Mouse (Mus musculus) gastrocnemius, postnatal 14 days (tissue): Measurements from ENCODE around the gene Hs6st2. TPM values are rescaled to one million over a fixed set of nuclear protein-coding genes. Genes with fewer than 3 reads are reported as not detected.

ENCODE experiments used
- DNase-seq: peaks from one replicate; pipeline ENCODE4 v3.0.0; 2021; ENCODE audit warnings: mixed read lengths
- intact Hi-C: fragments of 180-260 bp; cut with DNase I; formaldehyde crosslinking; loops from one replicate; pipeline ENCODE4 v1.15.1; 2025; ENCODE audit warnings: low total_unique reads
- total RNA-seq, 2 experiments: library from RNA; stranded (reverse); gene quantifications; 2 replicates each; pipeline ENCODE4 v1.2.3; 2021

Gene Hs6st2
- total RNA-seq, 2 experiments from 2014 or later: 11.7 to 20.9 TPM

DNA sequence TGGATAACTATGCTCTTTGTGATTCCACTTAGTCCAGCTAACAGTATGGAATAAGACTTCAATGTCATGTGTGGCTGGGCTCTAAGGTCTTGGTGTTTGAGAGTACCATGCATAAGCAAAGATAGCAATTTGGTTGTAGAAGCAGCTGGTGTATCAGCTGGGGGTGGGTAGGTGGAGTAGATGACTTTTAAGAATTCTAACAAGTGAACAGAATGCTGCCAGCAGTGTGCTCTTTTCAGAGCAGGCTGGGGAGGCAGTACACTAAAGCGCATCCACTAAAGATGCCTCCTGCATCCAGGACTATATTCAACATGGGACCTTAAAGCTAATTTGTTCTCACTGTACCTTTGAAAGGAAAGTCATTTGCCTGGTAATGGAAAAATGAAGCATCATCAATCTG is 88.9 kb downstream of the Hs6st2 start:
- intact Hi-C loops: no loop called here
- DNase-seq: no peak

DNA sequence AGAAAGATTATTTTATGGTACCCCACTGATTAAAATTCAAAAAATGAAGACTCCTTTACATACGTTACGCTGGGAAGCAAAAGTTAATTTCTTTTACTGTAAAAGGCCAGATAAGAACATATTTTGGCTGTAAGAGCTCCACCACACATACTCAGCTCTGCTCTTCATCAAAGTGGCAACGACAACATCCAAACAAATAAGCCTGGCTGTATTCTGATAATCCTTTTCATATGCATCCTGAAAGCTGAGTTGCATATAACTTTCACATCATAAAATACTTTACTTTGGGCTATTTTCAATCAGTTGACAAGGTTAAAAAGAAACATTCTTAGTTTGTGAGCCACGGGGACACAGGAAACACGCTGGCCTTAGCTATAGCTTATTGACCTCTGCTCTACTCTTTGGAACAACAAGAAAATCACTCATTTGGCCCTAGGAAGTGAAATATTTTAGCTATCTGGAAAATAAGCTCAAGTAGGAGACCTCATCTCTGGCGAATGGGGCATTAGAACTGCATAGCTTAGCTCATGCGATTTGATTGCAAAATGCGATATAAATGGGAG is 91.1 kb downstream of the Hs6st2 start:
- no peak for DNase-seq
- intact Hi-C loops: no loop called here

DNA sequence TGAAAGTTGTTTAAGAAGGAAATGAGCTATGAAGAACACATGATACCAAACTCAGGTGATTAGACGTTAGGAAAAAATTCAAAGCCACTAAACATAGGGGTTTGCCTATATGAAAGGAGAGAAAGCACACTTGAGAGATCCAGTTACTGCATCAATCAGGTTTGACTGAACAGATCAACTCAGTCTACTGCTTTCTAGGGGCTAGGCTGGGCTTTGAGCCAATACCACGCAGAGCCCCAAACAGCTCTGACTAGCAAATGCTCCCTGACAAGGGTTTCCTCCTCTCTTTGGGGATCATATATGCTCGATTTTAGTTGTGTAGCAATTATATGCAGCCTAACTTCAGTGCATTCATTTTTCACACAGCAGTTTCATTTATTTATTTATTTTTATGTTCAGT is 96.2 kb downstream of the Hs6st2 start:
- intact Hi-C loops: no loop called here

DNA sequence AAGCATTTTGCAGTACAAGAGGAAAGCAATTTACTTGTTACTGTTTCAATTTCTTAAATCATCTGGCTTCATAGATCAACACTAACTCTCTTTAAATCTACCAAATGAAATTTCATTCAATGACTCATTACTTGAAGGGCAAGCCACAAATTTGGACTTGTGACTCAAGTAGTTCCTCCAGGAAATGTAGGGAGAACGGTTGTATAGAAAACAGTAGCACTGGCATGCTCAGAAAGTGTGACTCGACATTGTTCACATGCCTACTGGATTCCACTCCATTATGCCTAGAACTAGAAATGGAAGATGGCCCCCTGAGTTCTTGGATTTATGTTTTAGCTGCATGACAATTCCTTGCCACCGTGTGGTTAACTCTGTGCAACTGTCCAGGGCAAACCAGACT is 100.0 kb downstream of the Hs6st2 start:
- no peak for DNase-seq
- intact Hi-C loops: no loop called here

More for the DNA sequence above, 96.2 kb downstream of the Hs6st2 start:
- no peak for DNase-seq

DNA sequence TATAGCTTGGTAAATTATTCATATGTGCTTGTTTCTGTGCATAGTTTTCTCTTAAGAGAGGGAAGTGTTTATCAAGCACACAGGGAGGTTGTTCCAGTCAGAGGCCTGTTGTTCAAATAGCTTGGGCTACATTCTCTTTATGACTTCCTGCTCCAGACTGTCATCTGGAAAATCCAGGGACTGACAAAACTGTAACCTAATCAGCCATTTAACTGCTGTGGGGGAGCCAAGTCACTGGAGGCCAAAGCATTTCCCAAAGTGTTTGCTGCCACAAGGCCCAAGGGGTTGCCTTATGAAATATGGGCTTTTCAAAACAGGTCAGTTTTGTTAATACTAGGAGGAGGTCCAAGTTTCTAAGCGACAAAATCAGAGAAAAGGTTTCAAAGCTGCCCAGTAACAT is 119.8 kb downstream of the Hs6st2 start:
- no peak for DNase-seq
- intact Hi-C loops: no loop called here

DNA sequence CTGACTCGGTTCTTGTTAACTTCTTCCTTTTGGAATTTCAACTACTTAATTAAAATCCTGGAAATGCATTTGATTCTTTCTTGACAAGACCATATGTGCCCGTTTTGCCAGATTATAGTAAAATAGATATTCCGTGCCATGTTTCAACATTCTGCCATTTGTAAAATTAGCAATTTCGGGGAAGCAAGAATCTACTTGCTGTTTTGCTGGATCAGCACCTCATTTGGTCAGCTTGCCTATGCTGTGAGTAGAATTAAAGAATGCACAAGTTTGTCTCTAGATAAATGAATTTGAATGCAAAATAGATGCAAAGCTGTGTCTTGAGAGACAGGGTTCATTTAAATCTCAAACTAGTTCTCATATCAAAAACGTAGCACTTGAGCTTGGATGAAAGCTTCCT is 142.0 kb downstream of the Hs6st2 start:
- intact Hi-C loops: no loop called here
- DNase-seq: no peak

DNA sequence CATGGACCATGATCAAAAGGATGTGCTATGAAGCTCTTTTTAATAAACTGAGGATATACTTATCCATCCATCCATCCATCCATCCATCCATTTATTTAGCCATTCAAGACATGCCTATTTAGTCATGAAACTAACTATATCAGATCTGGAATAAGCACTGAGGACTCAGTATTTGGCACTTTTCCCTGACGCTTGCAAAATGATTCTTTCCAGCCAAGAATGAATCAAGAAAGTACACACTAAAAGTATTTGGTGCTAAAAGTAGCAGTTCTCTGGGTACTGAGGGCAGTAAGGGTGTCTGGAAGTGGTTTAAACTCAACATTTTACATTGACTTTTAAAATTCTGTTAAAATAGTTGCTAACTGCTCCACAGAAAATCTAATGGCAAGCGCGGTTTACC is 144.6 kb downstream of the Hs6st2 start:
- DNase-seq: no peak
- intact Hi-C loops: no loop called here

DNA sequence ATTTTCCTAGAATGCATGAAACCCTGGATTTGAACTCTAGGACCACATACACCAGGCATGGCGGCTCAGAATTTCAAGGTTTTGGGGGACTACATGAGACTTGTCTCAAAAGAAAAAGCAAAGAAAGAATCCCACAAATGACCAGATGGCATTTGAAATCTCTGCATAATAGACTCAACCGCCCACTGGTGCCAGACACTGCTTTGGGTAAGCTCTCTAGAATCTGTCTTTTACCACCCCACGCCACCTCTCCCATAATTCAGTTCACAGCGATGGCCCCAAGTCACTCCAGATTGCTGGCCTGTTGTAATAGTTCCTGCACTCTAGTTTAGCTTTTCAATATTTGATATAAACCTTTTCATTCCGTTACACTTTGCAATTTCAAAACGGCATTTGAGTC is 146.4 kb downstream of the Hs6st2 start:
- no peak for DNase-seq
- intact Hi-C loops: no loop called here

DNA sequence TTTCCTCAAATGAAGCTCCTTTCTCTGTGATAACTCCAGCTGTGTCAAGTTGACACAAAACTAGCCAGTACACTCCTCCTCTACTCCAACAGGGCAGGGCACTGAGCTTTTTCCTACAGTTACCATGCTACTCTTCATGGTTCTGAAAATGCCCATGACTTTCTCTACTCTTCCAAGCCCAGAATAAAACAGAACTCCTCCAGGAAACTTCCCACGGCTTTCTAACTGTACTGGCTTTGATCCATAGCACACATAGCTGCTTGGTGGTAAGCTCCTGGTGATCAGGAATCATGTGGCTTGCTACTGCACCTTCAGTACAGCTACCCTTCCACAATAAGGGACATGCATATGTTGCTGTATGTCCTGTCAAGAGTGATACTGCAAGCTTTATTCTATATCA is 150.5 kb downstream of the Hs6st2 start:
- no peak for DNase-seq
- intact Hi-C loops: no loop called here

DNA sequence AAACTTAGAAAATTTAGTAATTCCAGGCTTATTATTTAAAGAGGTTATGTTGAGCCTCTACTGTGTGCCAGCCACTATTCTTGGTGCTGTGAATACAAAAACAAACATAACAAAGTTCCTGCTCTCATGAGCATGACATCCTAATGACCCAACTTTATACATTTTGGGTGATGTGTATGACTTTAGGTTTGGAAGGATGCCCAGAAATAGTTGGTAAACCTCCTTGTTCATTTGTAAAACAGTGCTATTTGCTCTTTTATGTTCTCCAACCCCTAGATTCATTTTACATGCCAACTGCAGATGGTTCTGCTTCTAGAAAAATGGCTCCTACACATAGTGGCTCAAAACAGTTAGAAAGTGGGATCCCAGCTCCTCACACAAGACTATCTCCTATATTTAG is 153.1 kb downstream of the Hs6st2 start:
- intact Hi-C loops: no loop called here
- DNase-seq: no peak

DNA sequence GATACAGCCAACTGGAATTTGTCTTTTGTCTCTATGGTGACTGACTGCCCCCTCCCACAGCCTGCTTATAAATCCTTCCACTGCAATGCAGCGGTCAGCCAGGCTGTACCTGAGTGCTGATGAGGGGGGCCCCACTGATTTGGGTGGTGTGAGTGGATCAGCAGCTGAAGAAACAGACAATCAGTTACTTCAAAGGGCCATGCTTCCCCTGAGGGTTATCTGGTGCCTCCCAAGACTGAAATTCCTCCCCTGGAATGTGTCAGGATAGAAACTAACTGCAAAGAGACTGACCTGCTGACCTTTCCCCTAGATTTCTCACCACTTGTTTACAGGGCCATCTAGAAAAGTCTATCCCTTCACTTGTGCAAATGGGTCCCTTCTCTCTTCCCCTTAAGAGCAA is 166.8 kb downstream of the Hs6st2 start:
- no peak for DNase-seq
- intact Hi-C loops: no loop called here

DNA sequence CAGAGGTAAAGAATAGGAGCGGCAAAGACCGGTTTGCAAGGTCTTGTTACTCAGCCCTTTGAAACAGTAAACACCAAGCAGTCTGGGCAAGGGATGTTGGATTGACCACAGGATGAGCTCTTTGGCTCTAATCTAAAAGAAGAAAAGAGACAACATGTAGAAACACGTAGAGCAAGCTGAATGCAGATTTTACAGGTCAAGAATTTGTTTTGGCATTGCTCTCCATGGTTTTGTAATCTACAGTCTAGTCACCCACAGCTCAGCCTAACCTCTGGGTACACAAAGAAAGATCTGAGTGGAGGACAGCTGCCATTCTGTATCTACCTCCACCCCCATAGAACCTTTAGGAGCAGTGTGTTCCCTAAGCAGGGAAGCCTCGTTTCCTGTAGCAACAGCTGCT is 175.1 kb downstream of the Hs6st2 start:
- DNase-seq: no peak
- intact Hi-C loops: no loop called here

DNA sequence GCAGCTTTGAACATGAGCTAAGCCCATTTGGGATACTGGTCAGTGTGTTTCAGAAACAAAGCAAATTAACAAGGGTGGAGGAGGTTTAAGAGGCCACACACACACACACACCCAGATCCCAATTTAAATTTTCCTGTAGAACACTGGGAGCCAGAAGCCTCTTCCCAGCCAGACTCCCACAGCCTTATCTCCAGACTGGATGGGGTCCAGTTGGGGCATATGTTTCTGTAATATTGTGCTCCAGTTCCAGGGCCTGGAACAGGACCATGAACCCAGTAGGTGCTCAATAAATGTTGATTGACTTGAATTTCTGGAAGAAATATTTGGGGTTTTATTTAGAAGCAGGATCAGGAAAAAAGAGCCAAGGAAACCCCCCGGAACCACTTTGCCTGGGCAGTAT is 176.0 kb downstream of the Hs6st2 start:
- DNase-seq: no peak
- intact Hi-C loops: no loop called here

DNA sequence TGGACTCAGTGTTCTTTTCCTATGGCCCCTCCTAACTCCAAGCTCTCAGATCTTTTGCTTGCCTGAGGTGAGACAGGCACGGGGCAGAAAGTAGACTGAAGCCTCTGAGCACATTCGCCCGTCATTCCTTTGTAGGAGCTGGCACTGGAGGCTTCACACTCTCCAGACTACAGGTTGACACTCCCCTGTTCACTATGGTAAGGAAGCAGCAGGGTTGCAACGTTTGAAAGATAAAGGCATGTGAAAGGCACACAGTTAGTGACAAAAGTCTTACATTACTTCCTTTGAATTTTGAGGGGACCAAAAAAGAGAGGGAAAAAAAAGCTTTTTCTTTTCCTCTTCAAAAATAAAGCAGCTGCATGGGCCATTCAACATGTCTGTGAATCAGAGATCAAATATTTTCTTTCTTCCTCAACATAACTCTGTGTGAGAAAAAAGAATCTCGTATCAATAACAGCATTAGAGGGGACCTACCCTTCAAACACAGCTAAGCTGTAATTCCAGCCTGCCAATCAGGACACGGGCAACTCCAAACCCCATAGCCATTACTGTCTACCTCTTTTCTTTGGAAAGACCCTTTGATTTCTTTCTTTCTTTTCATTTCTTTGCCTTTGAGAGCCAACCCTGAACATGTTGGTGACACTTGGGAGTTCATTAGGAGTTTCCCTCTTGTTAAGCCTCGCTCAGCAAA is 177.7 kb downstream of the Hs6st2 start:
- DNase-seq: no peak
- intact Hi-C loops: no loop called here

DNA sequence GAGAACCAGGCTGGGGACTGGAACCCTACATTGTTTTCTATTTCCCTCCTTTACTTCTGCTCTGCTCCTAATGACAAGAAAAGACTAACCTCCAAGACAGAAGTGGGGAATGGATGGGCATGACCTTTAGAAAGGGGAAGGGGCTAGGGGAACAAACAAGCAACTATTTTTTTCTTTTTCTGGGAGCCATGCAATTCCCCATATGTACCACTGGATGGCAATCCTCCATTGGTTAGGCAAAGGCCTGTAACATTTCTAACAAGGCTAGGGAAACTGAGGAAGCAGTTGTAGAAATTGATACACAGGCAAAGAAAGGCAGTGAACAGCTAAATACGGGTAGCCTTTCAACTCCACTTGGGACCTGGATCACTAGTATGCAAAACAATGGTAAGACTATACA is 183.8 kb downstream of the Hs6st2 start:
- intact Hi-C loops: no loop called here
- DNase-seq: no peak

DNA sequence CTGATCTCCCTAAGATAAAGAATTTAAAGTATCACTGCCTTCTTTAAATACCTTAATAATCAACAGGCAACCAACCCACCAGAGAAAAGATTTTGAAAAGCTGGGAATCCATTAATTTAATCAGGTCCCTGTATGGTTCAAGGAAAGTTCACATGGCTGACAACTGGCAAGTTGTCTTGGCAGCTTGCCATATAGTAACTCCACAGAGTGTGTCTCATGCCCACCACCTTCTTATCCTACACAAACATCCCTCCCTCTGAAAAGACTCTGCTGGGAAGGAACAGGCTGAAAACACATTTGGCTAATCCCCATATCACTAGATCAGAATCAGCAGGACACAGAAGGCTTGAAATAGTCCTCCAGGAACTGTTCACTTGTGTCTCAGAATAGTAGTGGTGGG is 193.3 kb downstream of the Hs6st2 start:
- intact Hi-C loops: no loop called here
- no peak for DNase-seq

DNA sequence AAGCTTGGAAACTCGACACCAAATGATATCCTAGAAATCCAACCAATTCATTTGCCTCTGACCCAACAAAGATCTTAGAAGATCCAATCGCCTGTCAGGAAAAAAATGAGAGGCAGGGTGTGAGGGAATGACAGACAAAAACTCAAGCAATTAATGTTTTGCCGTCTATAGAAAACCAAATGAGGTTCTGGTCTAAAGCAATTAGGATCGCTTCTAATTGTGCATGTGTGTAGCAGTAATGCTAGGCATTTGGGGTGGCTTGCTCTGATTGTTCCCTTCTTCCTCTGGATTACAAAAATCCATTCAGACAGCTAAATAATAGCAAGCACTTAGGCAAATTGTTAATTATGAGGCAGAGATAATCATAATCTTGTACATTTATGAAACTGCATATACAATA is 212.2 kb downstream of the Hs6st2 start:
- no peak for DNase-seq
- intact Hi-C loops: no loop called here

DNA sequence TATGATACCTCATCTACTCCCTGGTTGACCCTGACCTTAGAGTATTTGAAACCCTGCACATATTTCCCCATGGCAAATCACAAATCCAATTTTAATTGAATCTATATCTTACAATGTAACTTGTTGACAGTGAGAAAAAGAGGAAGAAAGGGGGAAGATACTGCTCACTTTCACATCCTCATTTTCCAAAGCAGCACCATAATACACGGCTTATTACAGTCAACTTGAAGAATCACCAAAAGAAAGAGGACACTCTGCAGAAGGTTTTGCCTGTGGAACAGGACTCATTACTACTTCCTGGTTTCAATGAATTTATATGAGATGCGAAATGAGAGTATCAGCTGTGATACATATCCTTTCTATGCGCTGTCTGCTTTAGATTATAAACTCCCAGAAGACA is 220.2 kb downstream of the Hs6st2 start:
- DNase-seq: no peak
- intact Hi-C loops: no loop called here

DNA sequence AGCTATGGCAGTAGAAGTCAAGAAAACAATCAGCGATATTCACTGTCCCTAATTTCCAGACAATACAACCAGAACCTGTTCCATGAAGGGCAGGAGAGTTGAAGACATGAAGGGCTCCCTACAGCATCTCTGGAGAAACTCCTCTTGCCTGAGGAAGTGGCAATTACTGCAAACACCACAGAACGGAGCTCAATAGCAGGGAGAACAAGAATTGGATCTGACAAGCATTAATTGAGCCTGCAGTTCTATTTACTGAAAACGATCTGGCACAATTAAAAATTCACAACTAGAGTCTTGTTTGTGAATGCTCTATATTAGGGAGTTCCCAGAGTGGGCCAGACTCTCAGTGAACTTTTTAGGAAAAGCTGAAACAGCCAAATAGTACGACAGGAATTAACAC is 238.3 kb downstream of the Hs6st2 start:
- no peak for DNase-seq
- intact Hi-C loops: no loop called here

DNA sequence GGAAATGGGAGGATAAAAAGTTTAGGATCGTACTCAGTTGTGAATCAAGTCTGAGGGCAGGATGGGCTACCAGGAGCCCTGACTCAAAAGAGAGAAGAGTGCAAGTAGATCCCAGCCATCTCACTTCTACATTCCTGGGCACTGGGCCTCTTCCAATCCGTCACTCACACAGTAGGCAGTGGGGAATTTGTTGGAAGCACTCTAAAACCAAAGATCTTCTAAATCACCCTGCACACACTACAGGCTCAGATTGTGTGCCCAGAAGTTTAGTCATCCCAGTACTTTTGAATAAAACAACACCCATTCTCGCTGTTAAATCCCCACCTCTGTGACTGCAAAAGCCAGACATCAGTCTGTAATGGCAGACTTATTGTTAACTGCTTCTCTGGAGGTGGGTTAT is 249.9 kb downstream of the Hs6st2 start:
- intact Hi-C loops: no loop called here
- DNase-seq: no peak

DNA sequence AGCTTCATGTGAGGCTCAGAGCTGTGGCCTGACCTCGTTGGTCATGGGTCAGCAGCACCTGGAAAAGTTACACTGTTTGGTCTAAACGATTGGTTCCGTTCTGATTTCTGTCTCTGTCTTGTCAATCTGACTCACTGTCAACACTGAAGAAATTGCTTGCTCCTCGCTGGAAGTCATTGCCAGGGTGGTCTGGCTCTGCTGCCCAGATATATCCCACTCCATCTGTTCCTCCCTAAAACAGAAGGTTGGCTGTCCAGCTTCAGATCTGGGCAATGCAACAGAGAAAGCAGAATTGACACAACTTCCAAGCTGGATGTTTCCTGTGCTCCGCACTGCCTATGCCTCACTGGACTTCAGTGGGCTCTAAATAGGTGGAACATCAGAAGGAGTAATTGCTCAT is 256.6 kb downstream of the Hs6st2 start:
- DNase-seq: no peak
- intact Hi-C loops: no loop called here

DNA sequence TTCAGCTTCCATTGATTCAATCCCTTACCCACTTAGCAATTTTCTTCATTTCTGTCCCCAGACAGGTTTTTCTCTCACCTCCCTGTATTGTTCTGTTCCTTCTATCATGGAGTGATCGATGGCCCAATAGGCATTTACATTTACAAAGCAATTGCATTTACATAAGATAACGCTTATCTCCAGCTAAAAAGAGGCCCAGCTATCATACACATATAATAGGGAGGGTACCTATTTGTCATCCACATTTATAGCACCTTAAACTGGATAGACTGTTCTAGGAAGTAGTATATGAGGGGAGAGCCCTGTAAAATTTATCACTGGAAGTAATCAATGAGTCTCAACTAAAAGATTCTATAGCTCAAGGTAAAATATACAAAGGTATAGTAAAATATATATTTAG is 271.4 kb downstream of the Hs6st2 start:
- intact Hi-C loops: no loop called here
- DNase-seq: no peak
